Mouse (Mus musculus): ENCODE measurements at regions not wholly inside any gene's neighbourhood (a gene's known extent, or its start where the extent isn't known, plus 50 kb on each side); places are given as distances from the start of the nearest gene placed in this dataset.

- TF ChIP-seq POLR2A (IDR thresholded peaks at IDR 0.05; ENCODE audit: low read depth, low read length) (no peak), CTCF (IDR thresholded peaks at IDR 0.05; ENCODE audit: extremely low read depth, insufficient read depth, insufficient read length, insufficient replicate concordance) (no peak)
These were observed 97.2 kb upstream of the Tmem178 start for GRCm38 (mm10) chr17:80846996-80847810.
